Comparison of ENCODE assay signal across 9 mouse cellular contexts in the genomic region with DNA sequence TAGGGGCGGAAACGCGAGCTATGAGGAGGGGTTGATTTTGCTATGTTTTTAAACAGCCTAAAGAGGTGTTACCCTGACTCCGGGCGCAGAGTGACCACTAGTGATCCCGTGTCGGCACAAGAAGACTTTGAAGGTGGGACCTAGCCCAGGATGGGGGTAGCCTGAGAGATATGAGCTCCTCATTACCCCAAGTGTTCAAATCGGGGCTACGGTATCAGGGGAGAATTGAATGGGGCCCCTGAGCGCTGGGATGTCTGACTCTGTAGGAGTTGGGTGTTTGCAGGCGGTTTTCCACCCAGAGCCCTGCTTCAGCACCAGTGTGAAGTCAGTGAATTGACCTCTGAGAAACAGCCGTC. TPM values are rescaled to one million over a fixed set of nuclear protein-coding genes. Genes with fewer than 3 reads are reported as not detected.
DNase-seq lines count a peak whose midpoint lies in the region; ATAC-seq and TF ChIP-seq lines count a peak whose summit lies in the region.
"Had no signal": no experiment of that assay in that cellular context is flagged by ENCODE, and none has a peak within 500 bp of the region (broad histone marks: within the 10 kb centered on the region; RNA-seq: fewer than 3 reads in every experiment).

No protein-coding gene starts in this region.

- no peak for ATAC-seq in heart, embryonic 12.5 days (ENCODE audit: insufficient number of reproducible peaks, low FRiP score)
- ATAC-seq in forebrain, embryonic 15.5 days (replicated peaks) = peak; percentile 58
- no peak for ATAC-seq in liver, embryonic 16.5 days (ENCODE audit: low read depth)

- H3K36me3 ChIP-seq in heart, embryonic 12.5 days = no peaks in the 10 kb centered on the region
- no peaks in the 10 kb centered on the region for H3K36me3 ChIP-seq in E14TG2a.4 (ENCODE audit: insufficient read depth, low read length)
- H3K36me3 ChIP-seq in forebrain, embryonic 15.5 days = no peaks in the 10 kb centered on the region
- H3K36me3 ChIP-seq in liver, embryonic 16.5 days (ENCODE audit: control insufficient read depth, insufficient read depth) = no peaks in the 10 kb centered on the region

- DNase-seq in heart, adult 8-10 months (ENCODE audit: low spot score) = no peak
- DNase-seq in adrenal gland, postnatal 25 days = no peak
- DNase-seq in adrenal gland, postnatal 14 days = no peak
- DNase-seq in thymus, adult 18-20 months = no peak

- peaks cover 12% of the 10 kb centered on the region; the same call in 1 of the 2 replicates for H3K4me1 ChIP-seq in heart, embryonic 12.5 days (replicated peaks)
- peaks cover 16% of the 10 kb centered on the region for H3K4me1 ChIP-seq in E14TG2a.4 (replicated peaks; ENCODE audit: low read depth, low read length)
- H3K4me1 ChIP-seq in forebrain, embryonic 15.5 days = peaks cover 6% of the 10 kb centered on the region
- H3K4me1 ChIP-seq in liver, embryonic 16.5 days (ENCODE audit: control insufficient read depth, low read depth, low read length) = peaks cover 11% of the 10 kb centered on the region

- H3K9me3 ChIP-seq in heart, embryonic 12.5 days (replicated peaks) = no peaks in the 10 kb centered on the region; the same call in 1 of the 2 replicates
- H3K9me3 ChIP-seq in E14TG2a.4 (ENCODE audit: low read length) = no peaks in the 10 kb centered on the region
- no peaks in the 10 kb centered on the region for H3K9me3 ChIP-seq in forebrain, embryonic 15.5 days
- no peaks in the 10 kb centered on the region for H3K9me3 ChIP-seq in liver, embryonic 16.5 days (replicated peaks; ENCODE audit: control insufficient read depth, low read length)

- WGBS in heart, embryonic 12.5 days = 20% methylated on average over 12 of the region's 12 CpGs
- 17% methylated on average over 12 of the region's 12 CpGs for WGBS in forebrain, embryonic 15.5 days
- WGBS in liver, embryonic 16.5 days (ENCODE audit: insufficient replicate concordance) = 40% methylated on average over 12 of the region's 12 CpGs

- TF ChIP-seq CTCF in E14TG2a.4 (conservative IDR thresholded peaks at IDR 0.05; ENCODE audit: low read length) = no peak

- peak overlapping the region; percentile 67 for H3K4me3 ChIP-seq in heart, embryonic 12.5 days
- peak overlapping the region; percentile 79 for H3K4me3 ChIP-seq in E14TG2a.4 (replicated peaks; ENCODE audit: low read length)
- H3K4me3 ChIP-seq in forebrain, embryonic 15.5 days = peak overlapping the region; percentile 65
- H3K4me3 ChIP-seq in liver, embryonic 16.5 days (ENCODE audit: low read depth, low read length) = peak overlapping the region; percentile 68

- no peak overlapping the region; the same call in 1 of the 2 replicates for H3K27ac ChIP-seq in heart, embryonic 12.5 days (ENCODE audit: poor library complexity, severe bottlenecking)
- H3K27ac ChIP-seq in forebrain, embryonic 15.5 days (replicated peaks) = no peak overlapping the region
- no peak overlapping the region for H3K27ac ChIP-seq in liver, embryonic 16.5 days (ENCODE audit: low read length)

- peak overlapping the region; percentile 79 for H3K4me2 ChIP-seq in heart, embryonic 12.5 days
- peak overlapping the region; percentile 70 for H3K4me2 ChIP-seq in forebrain, embryonic 15.5 days (replicated peaks)
- H3K4me2 ChIP-seq in liver, embryonic 16.5 days (ENCODE audit: low read depth, low read length) = peak overlapping the region; percentile 96

- peak overlapping the region; percentile 58 for H3K9ac ChIP-seq in heart, embryonic 12.5 days
- peak overlapping the region; percentile 54 for H3K9ac ChIP-seq in forebrain, embryonic 15.5 days (replicated peaks)
- peak overlapping the region; percentile 32 for H3K9ac ChIP-seq in liver, embryonic 16.5 days (ENCODE audit: low read depth, low read length)

- no peaks in the 10 kb centered on the region for H3K27me3 ChIP-seq in heart, embryonic 12.5 days (replicated peaks)
- peaks cover 6% of the 10 kb centered on the region; the same call in 1 of the 2 replicates for H3K27me3 ChIP-seq in E14TG2a.4 (ENCODE audit: insufficient read depth, low read length)
- no peaks in the 10 kb centered on the region for H3K27me3 ChIP-seq in forebrain, embryonic 15.5 days
- H3K27me3 ChIP-seq in liver, embryonic 16.5 days (ENCODE audit: control insufficient read depth, insufficient read depth, low read depth, low read length) = no peaks in the 10 kb centered on the region

RNA-seq across cellular contexts. Expression of a gene that starts 11.1 kb away (rescaled TPM):
- polyA plus RNA-seq in heart, embryonic 12.5 days (2016; fragmentation: Nextera tagmentation; extraction: Ambion mirVana) = 4.5 and 4.7 TPM in 2 replicates
- total RNA-seq in heart, adult 8-10 months (2022) = 10 to 100 TPM in 2 of 4 experiments, 1 to 10 TPM in 2; 6.1 to 11.4 (median 8.1) TPM
- polyA plus RNA-seq in forebrain, embryonic 15.5 days (2015; fragmentation: Nextera tagmentation; extraction: Ambion mirVana) = 5.2 and 6.7 TPM in 2 replicates
- polyA plus RNA-seq in liver, embryonic 16.5 days (2015; fragmentation: Nextera tagmentation; extraction: Ambion mirVana) = 2.1 TPM in 2 replicates
- 35.6 and 52.3 TPM in 2 replicates for total RNA-seq in adrenal gland, postnatal 25 days (2021)
- 17.3 and 20.8 TPM in 2 replicates for total RNA-seq in adrenal gland, postnatal 14 days (2021)

RNA-seq across cellular contexts. Expression of a gene that starts 25.1 kb away (rescaled TPM):
- 1.6 and 2.0 TPM in 2 replicates for polyA plus RNA-seq in heart, embryonic 12.5 days (2016; fragmentation: Nextera tagmentation; extraction: Ambion mirVana)
- total RNA-seq in heart, adult 8-10 months (2022) = 1 to 10 TPM in 1 of 4 experiments, under 1 TPM in 3; 0.59 to 2.1 (median 0.80) TPM
- polyA plus RNA-seq in forebrain, embryonic 15.5 days (2015; fragmentation: Nextera tagmentation; extraction: Ambion mirVana) = 25.1 and 26.2 TPM in 2 replicates
- 1.1 and 1.2 TPM in 2 replicates for polyA plus RNA-seq in liver, embryonic 16.5 days (2015; fragmentation: Nextera tagmentation; extraction: Ambion mirVana)
- 4.3 and 4.9 TPM in 2 replicates for total RNA-seq in adrenal gland, postnatal 25 days (2021)
- total RNA-seq in adrenal gland, postnatal 14 days (2021) = 2.7 and 4.8 TPM in 2 replicates

RNA-seq across cellular contexts. Expression of a gene that starts 26.2 kb away (rescaled TPM):
- polyA plus RNA-seq in heart, embryonic 12.5 days (2016; fragmentation: Nextera tagmentation; extraction: Ambion mirVana) = 16.6 and 19.4 TPM in 2 replicates
- 10 to 100 TPM; 11.9 to 17.5 (median 14.3) TPM for total RNA-seq in heart, adult 8-10 months (2022)
- 17.2 and 18.1 TPM in 2 replicates for polyA plus RNA-seq in forebrain, embryonic 15.5 days (2015; fragmentation: Nextera tagmentation; extraction: Ambion mirVana)
- 12.2 and 14.8 TPM in 2 replicates for polyA plus RNA-seq in liver, embryonic 16.5 days (2015; fragmentation: Nextera tagmentation; extraction: Ambion mirVana)
- total RNA-seq in adrenal gland, postnatal 25 days (2021) = 56.8 and 60.4 TPM in 2 replicates
- 43.3 and 57.9 TPM in 2 replicates for total RNA-seq in adrenal gland, postnatal 14 days (2021)

RNA-seq across cellular contexts. Expression of a gene that starts 43.7 kb away (rescaled TPM):
- polyA plus RNA-seq in heart, embryonic 12.5 days (2016; fragmentation: Nextera tagmentation; extraction: Ambion mirVana) = not detected in 2 replicates
- total RNA-seq in heart, adult 8-10 months (2022) = under 1 TPM in 1 of 4 experiments, not detected in 3; 0.87 TPM
- not detected in 2 replicates for polyA plus RNA-seq in forebrain, embryonic 15.5 days (2015; fragmentation: Nextera tagmentation; extraction: Ambion mirVana)
- polyA plus RNA-seq in liver, embryonic 16.5 days (2015; fragmentation: Nextera tagmentation; extraction: Ambion mirVana) = not detected in 2 replicates
- not detected in 2 replicates for total RNA-seq in adrenal gland, postnatal 25 days (2021)
- total RNA-seq in adrenal gland, postnatal 14 days (2021) = not detected in 2 replicates
- total RNA-seq: common myeloid progenitor, adult 5-6 weeks had no signal

RNA-seq across cellular contexts. Expression of a gene that starts 43.8 kb away (rescaled TPM):
- polyA plus RNA-seq in heart, embryonic 12.5 days (2016; fragmentation: Nextera tagmentation; extraction: Ambion mirVana) = 1.3 and 1.4 TPM in 2 replicates
- total RNA-seq in heart, adult 8-10 months (2022) = 1 to 10 TPM in 2 of 4 experiments, under 1 TPM in 2; 0.57 to 1.6 (median 1.0) TPM
- polyA plus RNA-seq in forebrain, embryonic 15.5 days (2015; fragmentation: Nextera tagmentation; extraction: Ambion mirVana) = 0.39 and 0.43 TPM in 2 replicates
- 0.39 and 0.61 TPM in 2 replicates for polyA plus RNA-seq in liver, embryonic 16.5 days (2015; fragmentation: Nextera tagmentation; extraction: Ambion mirVana)
- total RNA-seq in adrenal gland, postnatal 25 days (2021) = 11.0 and 14.5 TPM in 2 replicates
- total RNA-seq in adrenal gland, postnatal 14 days (2021) = 10.8 and 16.3 TPM in 2 replicates
